Mouse (Mus musculus) kidney, adult 10 weeks (tissue): Measurements from ENCODE around the gene Rnf217. TPM values are rescaled to one million over a fixed set of nuclear protein-coding genes. Genes with fewer than 3 reads are reported as not detected.

Source experiments
- polyA plus RNA-seq: library from polyadenylated mRNA; stranded (reverse); fragments of 350-450 nt; fragmentation: Illumina TruSeq; extraction: RNeasy Lipid Tissue Mini Kit (QIAGEN cat#74804); gene quantifications from one replicate; pipeline ENCODE4 v1.2.3, GENCODE M21; 2014; ENCODE audit warnings: low read depth, low replicate concordance

Gene Rnf217
- polyA plus RNA-seq = 6.8 TPM

GRCm38 (mm10) chr10:31609066-31609961 lies at the start of gene Rnf217:
Gene Rnf217, minus strand, starts transcription at chr10:31609184.

GRCm38 (mm10) chr10:31445291-31446124 lies 163.5 kb downstream of the Rnf217 start, which contains the start of gene Tpd52l1:
Gene Tpd52l1, minus strand, starts transcription at chr10:31445958.

Other genes with a start within 250 kb of the Rnf217 start
- 29.8 TPM for gene Tpd52l1, start 163.2 kb downstream of the Rnf217 start, polyA plus RNA-seq